Mouse (Mus musculus) hindbrain, embryonic 10.5 days (tissue): ENCODE measurements around the gene Sec1. TPM values are rescaled to one million over a fixed set of nuclear protein-coding genes. Genes with fewer than 3 reads are reported as not detected.
A peak's percentile ranks its signal among the peaks of the same experiment; 100 is the strongest.

ENCODE experiments used
- DNase-seq: peaks from one replicate; pipeline ENCODE4 v3.0.0-alpha.2; 2017; ENCODE audit warnings: low spot score
- H3K27ac ChIP-seq: fragments of 300-500 bp; sonication (generic); 2 replicates; pipeline ENCODE4 v1.5.1; 2016; ENCODE audit warnings: mild to moderate bottlenecking, moderate library complexity
- H3K27me3 ChIP-seq: fragments of 300-500 bp; sonication (generic); 2 replicates; pipeline ENCODE4 v1.6.1; 2016; ENCODE audit warnings: mild to moderate bottlenecking; ENCODE audit not compliant: poor library complexity, insufficient read depth, severe bottlenecking
- H3K36me3 ChIP-seq: fragments of 300-500 bp; sonication (generic); 2 replicates; pipeline ENCODE4 v1.6.1; 2016; ENCODE audit warnings: mild to moderate bottlenecking, moderate library complexity
- H3K4me1 ChIP-seq: fragments of 300-500 bp; sonication (generic); replicated peaks from 2 replicates; pipeline ENCODE4 v1.6.1; 2016; ENCODE audit warnings: mild to moderate bottlenecking
- H3K4me3 ChIP-seq: fragments of 300-500 bp; sonication (generic); 2 replicates; pipeline ENCODE4 v1.5.1; 2016; ENCODE audit warnings: mild to moderate bottlenecking, moderate library complexity
- H3K9me3 ChIP-seq: fragments of 300-500 bp; sonication (generic); 2 replicates; pipeline ENCODE4 v1.6.1; 2016; ENCODE audit warnings: mild to moderate bottlenecking, moderate library complexity
- WGBS: fragments of 180-500 bp; shearing (Covaris S2); methylation state at CpG from one replicate; pipeline ENCODE4 v1.1.7; 2016; 5-methylcytosine and 5-hydroxymethylcytosine counted together
- polyA plus RNA-seq: library from polyadenylated mRNA; unstranded; fragments of >200 nt; fragmentation: Nextera tagmentation; extraction: Ambion mirVana; gene quantifications from 2 replicates; pipeline ENCODE4 v1.2.1, GENCODE M21; 2016

The Sec1 gene
- polyA plus RNA-seq, 1 experiment from 2014 or later, result 0.77 TPM

DNA sequence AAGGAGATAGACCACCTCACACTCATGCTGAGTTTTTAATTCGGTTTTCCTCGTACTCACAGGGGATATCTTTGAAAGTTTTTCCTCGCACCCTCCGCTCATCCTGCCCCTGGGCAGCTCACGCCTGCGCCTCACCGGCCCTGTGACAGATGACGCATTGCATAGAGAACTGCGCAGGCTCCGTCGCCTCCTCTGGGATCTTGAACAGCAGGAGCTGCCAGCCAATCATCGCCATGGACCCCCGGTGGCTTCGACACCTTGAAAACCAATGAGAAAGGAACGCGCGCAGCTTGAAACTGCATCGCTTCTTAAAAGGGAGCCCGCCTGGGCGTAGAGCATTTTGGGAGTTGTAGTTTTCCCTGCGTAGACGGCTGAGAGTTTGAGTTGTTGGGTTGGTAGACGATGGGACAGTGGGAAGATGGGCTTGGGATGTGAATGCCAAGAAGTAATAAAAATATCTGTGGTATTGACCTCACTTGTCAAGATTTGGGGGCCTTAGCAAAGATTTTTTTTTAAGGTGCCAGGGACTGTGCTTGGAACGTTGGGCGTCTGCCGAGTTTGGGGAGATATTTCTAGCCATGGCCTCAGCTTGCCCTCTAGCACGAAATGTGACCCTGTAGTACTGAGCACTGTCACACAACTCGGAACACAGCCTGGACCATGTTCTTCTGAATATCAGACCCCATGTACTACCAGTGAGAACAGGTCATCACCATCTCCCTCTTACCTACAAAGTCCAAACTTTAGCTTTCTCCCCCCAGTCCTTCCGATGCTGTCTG, 55.4 kb downstream of the Sec1 start:
- WGBS, result 18% methylated on average over 29 of the region's 29 CpGs
- peak overlapping the region; percentile 44 for H3K4me3 ChIP-seq
- DNase-seq, result peak; percentile 96
- H3K36me3 ChIP-seq, result peaks cover 17% of the 10 kb centered on the region
- peaks cover 53% of the 10 kb centered on the region for H3K4me1 ChIP-seq
- peak overlapping the region; percentile 80 for H3K27ac ChIP-seq
- H3K27me3 ChIP-seq, result peaks cover 27% of the 10 kb centered on the region; the same call in 1 of the 2 replicates
- no peaks in the 10 kb centered on the region for H3K9me3 ChIP-seq

DNA sequence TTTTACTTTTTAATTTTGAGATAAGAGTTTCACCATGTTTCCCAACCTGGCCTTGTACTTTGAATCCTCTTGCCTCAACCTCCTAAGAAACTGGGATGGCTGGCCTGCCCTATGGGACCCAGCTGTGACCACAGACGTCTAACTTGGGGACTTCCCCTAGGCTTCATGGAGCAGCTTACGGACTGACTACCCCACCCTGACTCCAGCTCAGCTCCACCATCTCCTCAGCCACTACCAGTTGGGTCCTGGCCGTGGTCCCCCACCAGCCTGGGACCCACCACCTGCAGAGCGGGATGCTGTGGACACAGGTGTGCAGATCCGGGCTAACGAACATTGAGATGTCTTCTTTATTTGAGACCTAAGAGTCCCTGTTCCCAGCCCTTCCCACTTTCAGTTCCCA, 56.5 kb downstream of the Sec1 start:
- Histone ChIP-seq H3K27me3 (peaks cover 38% of the 10 kb centered on the region), H3K27ac (no peak overlapping the region), H3K9me3 (no peaks in the 10 kb centered on the region), H3K4me1 (peaks cover 45% of the 10 kb centered on the region), H3K36me3 (peaks cover 17% of the 10 kb centered on the region), H3K4me3 (peak overlapping the region; percentile 44; the same call in 1 of the 2 replicates)
- DNase-seq, result no peak
- WGBS, result 96% methylated on average over 6 of the region's 6 CpGs

DNA sequence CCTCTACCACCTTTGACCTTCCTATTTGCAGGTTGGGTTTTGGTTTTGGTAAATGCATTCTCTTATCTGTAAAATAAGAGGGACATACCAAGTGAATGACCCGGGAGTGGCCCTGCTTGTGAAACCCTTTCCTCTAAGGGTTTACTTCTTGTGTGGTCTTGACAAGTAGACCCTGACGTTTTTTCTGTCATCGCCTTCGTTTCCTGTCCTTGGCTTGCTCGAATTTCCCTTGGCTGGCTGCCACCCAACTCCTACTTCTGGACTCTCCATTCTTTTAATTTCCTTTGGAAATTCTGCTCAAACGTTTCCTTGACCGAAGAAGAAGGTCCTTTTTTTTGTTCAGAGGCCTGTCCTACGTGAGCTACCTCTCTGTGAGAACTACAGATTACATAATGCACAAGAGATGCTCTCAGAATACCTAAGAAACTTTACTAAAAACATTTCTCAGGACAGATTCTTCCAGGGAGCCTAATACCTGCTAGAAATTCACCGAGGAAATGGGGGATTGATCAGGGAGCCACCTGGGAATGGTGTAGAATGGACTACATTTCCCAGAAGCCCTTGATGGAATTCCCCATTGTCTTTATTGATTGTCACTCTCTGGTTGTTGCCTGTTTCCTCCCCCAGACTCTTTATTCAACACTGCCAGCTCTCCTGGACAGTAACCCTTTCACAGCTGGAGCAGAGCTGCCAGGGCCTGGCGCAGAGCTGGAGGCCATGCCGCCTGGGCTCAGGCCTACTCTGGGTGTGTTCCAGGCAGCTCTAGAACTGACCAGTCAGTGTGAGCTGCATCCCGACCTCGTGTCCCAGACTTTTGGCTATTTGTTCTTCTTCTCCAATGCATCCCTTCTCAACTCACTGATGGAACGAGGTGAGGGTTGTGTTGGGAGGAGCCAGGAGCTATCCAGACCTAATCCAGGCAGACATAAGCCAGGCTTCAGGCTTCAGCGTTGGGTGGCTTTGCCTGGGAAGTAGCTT, 58.2 kb downstream of the Sec1 start:
- Histone ChIP-seq H3K27ac (no peak overlapping the region), H3K4me1 (peaks cover 36% of the 10 kb centered on the region), H3K9me3 (no peaks in the 10 kb centered on the region), H3K36me3 (peaks cover 17% of the 10 kb centered on the region), H3K27me3 (peaks cover 52% of the 10 kb centered on the region), H3K4me3 (no peak overlapping the region)
- WGBS, result 86% methylated on average over 15 of the region's 15 CpGs
- no peak for DNase-seq

DNA sequence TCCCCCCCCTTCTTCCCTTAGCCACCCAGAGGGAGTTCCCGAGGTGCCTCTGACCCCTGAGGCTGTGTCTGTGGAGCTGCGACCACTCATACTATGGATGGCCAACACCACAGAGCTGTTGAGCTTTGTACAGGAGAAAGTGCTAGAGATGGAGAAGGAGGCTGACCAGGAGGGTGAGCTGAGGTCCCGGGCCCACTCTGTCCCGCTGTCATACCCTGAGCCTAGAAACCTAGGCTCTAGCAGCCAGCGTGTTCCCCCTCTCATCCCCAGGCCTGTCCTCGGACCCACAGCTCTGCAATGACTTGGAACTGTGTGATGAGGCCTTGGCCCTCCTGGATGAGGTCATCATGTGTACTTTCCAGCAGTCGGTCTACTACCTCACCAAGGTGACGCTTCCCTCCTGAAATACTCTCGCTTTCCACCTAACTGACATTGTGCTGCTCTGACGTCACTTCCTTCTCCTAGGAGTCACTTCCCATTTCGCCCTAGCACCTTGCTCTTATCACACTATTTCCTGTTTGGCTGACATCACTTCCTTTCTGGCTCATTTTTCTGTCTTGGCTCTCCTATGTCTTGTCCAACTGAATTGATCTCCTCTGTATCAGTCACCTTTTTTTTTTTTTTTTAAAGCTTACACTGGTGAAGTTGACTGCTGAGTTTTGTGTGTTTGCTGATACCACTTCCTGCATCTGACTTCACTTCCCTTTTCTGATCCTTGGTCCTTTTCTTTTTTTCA, 59.1 kb downstream of the Sec1 start:
- H3K9me3 ChIP-seq, result no peaks in the 10 kb centered on the region

DNA sequence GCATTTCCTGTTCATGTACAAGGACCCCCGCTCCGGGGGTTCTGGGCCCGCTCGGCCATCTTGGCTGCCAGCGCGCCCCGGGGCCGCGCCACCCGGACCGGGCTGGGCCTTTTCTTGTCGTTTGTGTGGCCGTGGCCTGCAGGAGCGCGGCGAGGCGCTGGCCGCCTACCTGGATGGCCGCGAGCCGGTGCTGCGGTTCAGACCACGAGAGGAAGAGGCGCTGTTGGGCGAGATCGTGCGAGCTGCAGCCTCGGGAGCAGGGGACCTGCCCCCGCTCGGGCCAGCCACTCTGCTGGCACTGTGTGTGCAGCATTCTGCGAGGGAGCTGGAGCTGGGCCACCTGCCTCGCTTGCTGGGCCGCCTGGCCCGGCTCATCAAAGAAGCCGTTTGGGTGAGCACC, 61.7 kb downstream of the Sec1 start:
- H3K27me3 ChIP-seq, result peaks cover 69% of the 10 kb centered on the region
- peaks cover 14% of the 10 kb centered on the region for H3K36me3 ChIP-seq
- peak overlapping the region; percentile 77 for H3K27ac ChIP-seq
- peak; percentile 47 for DNase-seq
- H3K9me3 ChIP-seq, result no peaks in the 10 kb centered on the region
- H3K4me1 ChIP-seq, result peaks cover 18% of the 10 kb centered on the region
- H3K4me3 ChIP-seq, result peak overlapping the region; percentile 44
- 14% methylated on average over 35 of the region's 35 CpGs for WGBS

More for the DNA sequence above, 59.1 kb downstream of the Sec1 start:
- no peak overlapping the region for H3K27ac ChIP-seq
- H3K4me1 ChIP-seq, result peaks cover 29% of the 10 kb centered on the region
- peaks cover 52% of the 10 kb centered on the region for H3K27me3 ChIP-seq
- H3K4me3 ChIP-seq, result no peak overlapping the region
- WGBS, result 88% methylated on average over 11 of the region's 11 CpGs
- H3K36me3 ChIP-seq, result peaks cover 17% of the 10 kb centered on the region
- no peak for DNase-seq

DNA sequence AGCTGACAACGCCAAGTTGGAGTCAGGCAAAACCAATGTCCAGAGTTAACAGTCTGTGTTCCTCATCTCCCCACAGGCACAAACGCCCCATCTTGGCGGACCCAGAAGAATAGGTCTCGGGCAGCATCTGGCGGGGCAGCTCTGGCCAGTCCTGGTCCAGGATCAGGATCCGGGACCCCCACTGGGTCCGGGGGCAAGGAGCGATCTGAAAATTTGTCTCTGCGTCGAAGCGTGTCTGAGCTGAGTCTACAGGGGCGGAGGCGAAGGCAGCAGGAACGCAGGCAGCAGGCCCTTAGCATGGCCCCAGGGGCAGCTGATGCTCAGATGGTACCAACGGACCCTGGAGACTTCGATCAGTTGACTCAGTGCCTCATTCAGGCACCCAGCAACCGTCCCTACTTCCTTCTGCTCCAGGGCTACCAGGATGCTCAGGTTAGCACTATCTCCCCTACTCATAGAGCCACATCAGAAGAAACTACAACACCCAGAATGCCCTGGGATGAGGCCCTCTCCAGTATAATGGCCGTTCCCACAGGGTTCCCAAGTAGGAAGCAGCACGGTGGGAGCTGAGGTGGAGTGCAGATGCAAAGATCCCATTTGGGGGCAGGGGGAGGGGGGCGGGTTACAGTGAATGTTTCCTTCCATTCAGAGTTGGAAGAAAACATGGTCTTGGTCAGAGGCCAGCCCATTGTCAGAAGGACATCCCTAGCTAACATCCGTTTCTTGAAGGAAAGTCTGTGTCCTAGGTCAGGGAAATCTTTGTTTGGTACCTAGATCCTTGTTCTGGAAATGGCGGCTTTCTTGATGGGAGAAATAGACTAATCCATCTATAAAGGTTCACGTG, 63.9 kb downstream of the Sec1 start:
- Histone ChIP-seq H3K4me3 (no peak overlapping the region), H3K27me3 (peaks cover 90% of the 10 kb centered on the region), H3K36me3 (no peaks in the 10 kb centered on the region), H3K9me3 (no peaks in the 10 kb centered on the region), H3K27ac (no peak overlapping the region), H3K4me1 (peaks cover 18% of the 10 kb centered on the region)
- WGBS, result 70% methylated on average over 23 of the region's 23 CpGs
- DNase-seq, result no peak

DNA sequence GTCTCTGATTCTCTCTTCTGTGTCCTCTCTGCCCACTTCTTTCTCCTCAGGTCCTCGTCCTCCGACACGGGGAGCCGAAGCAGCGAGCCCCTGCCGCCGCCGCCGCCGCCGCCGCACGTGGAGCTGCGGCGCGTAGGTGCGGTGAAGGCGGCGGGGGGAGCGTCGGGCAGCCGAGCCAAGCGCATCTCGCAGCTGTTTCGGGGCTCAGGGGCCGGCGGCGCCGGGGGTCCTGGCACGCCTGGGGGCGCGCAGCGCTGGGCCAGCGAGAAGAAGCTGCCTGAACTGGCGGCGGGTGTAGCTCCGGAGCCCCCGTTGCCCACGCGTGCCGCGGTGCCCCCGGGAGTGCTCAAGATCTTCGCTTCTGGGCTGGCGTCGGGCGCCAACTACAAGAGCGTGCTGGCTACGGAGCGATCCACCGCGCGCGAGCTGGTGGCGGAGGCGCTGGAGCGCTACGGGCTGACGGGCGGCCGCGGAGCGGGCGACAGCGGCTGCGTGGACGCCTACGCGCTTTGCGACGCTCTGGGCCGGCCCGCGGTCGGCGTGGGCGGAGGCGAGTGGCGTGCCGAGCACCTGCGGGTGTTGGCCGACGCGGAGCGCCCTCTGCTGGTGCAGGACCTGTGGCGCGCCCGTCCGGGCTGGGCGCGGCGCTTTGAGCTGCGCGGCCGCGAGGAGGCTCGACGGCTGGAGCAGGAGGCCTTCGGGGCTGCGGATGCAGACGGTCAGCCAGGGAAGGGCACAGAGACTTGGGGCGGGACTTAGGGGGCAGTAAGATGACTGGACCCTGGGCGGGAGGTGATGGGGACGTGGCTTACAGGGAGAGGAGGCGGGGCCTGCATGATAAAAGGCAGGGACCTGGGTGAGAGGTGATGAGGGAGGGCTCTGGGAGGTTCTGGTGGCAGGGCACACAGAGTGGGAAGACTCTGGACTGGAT, 65.6 kb downstream of the Sec1 start:
- WGBS, result 2% methylated on average over 105 of the region's 105 CpGs
- Histone ChIP-seq H3K36me3 (no peaks in the 10 kb centered on the region), H3K27me3 (peaks cover 86% of the 10 kb centered on the region), H3K4me3 (peak overlapping the region; percentile 63), H3K27ac (peak overlapping the region; percentile 88), H3K9me3 (no peaks in the 10 kb centered on the region), H3K4me1 (peaks cover 18% of the 10 kb centered on the region)
- DNase-seq, result peak; percentile 88

Other genes with a start within 250 kb of the Sec1 start
- gene Ftl1, start 234.5 kb downstream of the Sec1 start, polyA plus RNA-seq, result 5,819 and 7,209 TPM in 2 replicates
- 264 and 295 TPM in 2 replicates for gene Bax, start 227.5 kb downstream of the Sec1 start, polyA plus RNA-seq
- 0.47 and 1.2 TPM in 2 replicates for gene Tulp2, start 212.5 kb downstream of the Sec1 start, polyA plus RNA-seq
- gene Gm45808, start 207.6 kb downstream of the Sec1 start, polyA plus RNA-seq, result not detected in 2 replicates
- 4.8 and 6.7 TPM in 2 replicates for gene Dhdh, start 205.6 kb downstream of the Sec1 start, polyA plus RNA-seq
- 110 and 115 TPM in 2 replicates for gene Nucb1, start 184.0 kb downstream of the Sec1 start, polyA plus RNA-seq
- 18.6 and 20.2 TPM in 2 replicates for gene Ppp1r15a, start 168.1 kb downstream of the Sec1 start, polyA plus RNA-seq
- 4.1 and 4.5 TPM in 2 replicates for gene Plekha4, start 168.1 kb downstream of the Sec1 start, polyA plus RNA-seq
- gene Hsd17b14, start 139.5 kb downstream of the Sec1 start, polyA plus RNA-seq, result 1.1 and 1.5 TPM in 2 replicates
- 37.1 and 46.2 TPM in 2 replicates for gene Bcat2, start 124.2 kb downstream of the Sec1 start, polyA plus RNA-seq
- not detected in 2 replicates for gene Fgf21, start 78.9 kb downstream of the Sec1 start, polyA plus RNA-seq
- gene Fut1, start 77.1 kb downstream of the Sec1 start, polyA plus RNA-seq, result 0.20 TPM in 1 of 2 replicates, not detected in the other
- gene Izumo1, start 72.6 kb downstream of the Sec1 start, polyA plus RNA-seq, result 0.19 TPM in 1 of 2 replicates, not detected in the other
- 6.4 and 9.3 TPM in 2 replicates for gene Rasip1, start 66.9 kb downstream of the Sec1 start, polyA plus RNA-seq
- 2.6 and 2.9 TPM in 2 replicates for gene Mamstr, start 54.4 kb downstream of the Sec1 start, polyA plus RNA-seq
- gene Fut2, start 28.0 kb downstream of the Sec1 start, polyA plus RNA-seq, result 0.12 and 0.21 TPM in 2 replicates
- gene Ntn5, start 10.4 kb downstream of the Sec1 start, polyA plus RNA-seq, result 0.39 and 0.98 TPM in 2 replicates
- 8.3 and 13.0 TPM in 2 replicates for gene Car11, start 5.4 kb upstream of the Sec1 start, polyA plus RNA-seq
- 3.0 and 3.4 TPM in 2 replicates for gene Dbp, start 10.7 kb upstream of the Sec1 start, polyA plus RNA-seq
- 1,010 and 1,126 TPM in 2 replicates for gene Rpl18, start 21.1 kb upstream of the Sec1 start, polyA plus RNA-seq
- 33.6 and 35.5 TPM in 2 replicates for gene Sphk2, start 23.6 kb upstream of the Sec1 start, polyA plus RNA-seq
- gene Fam83e, start 26.8 kb upstream of the Sec1 start, polyA plus RNA-seq, result 1.6 and 1.8 TPM in 2 replicates
- not detected in 2 replicates for gene Spaca4, start 31.4 kb upstream of the Sec1 start, polyA plus RNA-seq
- 2.3 and 5.4 TPM in 2 replicates for gene Lmtk3, start 89.3 kb upstream of the Sec1 start, polyA plus RNA-seq
- 1.7 and 2.2 TPM in 2 replicates for gene Sult2b1, start 90.3 kb upstream of the Sec1 start, polyA plus RNA-seq
- gene Cyth2, start 120.2 kb upstream of the Sec1 start, polyA plus RNA-seq, result 164 and 231 TPM in 2 replicates
- gene Kcnj14, start 130.4 kb upstream of the Sec1 start, polyA plus RNA-seq, result 0.91 and 1.0 TPM in 2 replicates
- 85.2 and 110 TPM in 2 replicates for gene Grwd1, start 136.5 kb upstream of the Sec1 start, polyA plus RNA-seq
- gene Kdelr1, start 178.4 kb upstream of the Sec1 start, polyA plus RNA-seq, result 37.6 and 67.7 TPM in 2 replicates
- 0.19 and 0.33 TPM in 2 replicates for gene Grin2d, start 184.0 kb upstream of the Sec1 start, polyA plus RNA-seq
- 1.1 and 1.3 TPM in 2 replicates for gene Syngr4, start 202.3 kb upstream of the Sec1 start, polyA plus RNA-seq
- 4.5 and 4.8 TPM in 2 replicates for gene Tmem143, start 202.5 kb upstream of the Sec1 start, polyA plus RNA-seq
- 16.7 and 29.7 TPM in 2 replicates for gene Emp3, start 227.0 kb upstream of the Sec1 start, polyA plus RNA-seq
- 6.5 and 7.7 TPM in 2 replicates for gene Ccdc114, start 229.7 kb upstream of the Sec1 start, polyA plus RNA-seq